Mouse (Mus musculus): ENCODE results near the gene Slc25a22.

Gene Slc25a22

DNA sequence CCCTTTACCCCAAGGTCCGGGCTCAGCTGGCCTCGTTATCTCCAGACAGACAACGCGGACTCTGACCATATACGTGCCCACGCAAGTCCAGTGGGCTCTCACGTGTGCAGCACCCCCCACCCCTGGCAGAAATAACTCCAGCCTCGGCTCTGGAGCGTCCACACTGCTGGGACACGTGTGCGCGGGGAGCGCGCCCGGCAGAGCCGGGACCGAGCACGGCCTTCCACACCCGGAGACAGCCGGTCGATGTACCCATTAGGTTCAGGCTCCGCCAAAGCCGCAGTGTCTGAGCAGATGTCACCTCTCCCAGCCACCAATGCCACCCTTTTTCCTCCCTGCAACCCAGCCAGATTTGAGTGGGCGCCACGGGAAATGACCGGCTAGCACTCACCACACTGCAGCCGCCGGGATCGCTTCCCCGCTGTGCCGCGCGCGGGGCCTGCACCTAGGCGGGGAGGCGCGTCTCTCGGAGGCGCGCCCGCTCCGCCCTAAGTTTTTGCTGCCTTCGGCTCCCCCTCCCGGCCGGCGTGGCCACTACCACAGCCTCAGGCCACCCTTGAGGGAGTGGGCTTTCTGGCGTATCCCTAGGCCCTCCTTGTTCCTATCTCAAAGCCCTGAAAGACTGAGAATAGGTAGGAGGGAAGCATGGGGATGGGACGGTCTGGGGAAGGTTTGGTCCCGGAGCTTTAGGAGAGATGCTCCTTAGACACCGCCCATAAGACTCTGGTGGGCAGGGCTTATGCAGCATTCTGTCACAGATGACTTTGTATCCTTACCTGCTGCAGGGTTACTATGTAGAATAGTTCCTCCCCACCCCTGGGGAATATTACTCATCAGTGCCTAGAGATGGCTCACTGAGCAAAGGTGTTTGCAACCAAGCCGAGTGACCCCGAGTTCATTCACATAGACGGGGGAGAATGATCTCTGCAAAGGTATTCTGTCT is at the start of gene Slc25a22:
Slc25a22 (minus strand) TSS at position 715 of the 943 bp plus-strand sequence.
- DNase-seq (ENCODE audit: extremely low spot score, low read depth, low spot score) = no peak

DNA sequence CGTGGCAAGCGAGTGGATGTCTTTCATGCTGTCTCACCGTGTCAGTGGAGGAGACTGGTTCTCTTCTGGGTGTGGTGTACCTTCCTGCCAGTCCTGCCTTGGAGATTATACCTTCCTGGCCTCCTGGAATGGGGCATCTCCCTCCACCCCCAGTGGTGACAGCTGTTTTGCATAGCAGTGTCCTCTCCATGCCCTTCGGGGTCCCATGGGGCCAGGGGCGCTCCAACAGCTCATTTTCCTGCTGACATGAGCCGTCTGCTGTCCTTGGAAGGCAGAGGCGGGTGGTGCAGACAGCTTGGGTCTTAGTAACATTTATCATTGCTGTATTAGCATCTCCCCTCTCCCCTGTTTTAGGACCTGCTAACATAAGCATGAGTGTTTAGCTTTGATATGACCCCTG is 49.4 kb upstream of the Slc25a22 start:
- no peak for DNase-seq (ENCODE audit: extremely low spot score, low read depth, low spot score)

DNA sequence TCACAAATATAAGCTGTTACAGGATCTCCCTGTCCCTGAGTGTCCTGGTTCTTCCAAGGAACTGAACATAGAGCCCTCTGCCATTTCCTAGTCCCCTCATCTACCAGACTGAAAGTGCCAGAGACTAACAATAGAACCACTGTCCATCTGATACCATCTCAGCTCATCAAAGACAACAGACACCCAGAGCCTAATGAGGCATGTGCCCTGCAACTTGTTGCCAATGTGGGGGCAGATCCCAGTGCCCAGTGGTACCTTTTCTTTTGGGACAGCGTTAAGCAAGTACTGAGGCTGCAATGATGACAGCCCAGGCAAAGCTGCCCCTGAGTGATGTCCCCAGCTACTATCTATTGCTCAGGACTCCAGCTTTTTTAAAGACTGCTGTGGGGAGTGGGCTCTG is 48.5 kb upstream of the Slc25a22 start:
- DNase-seq (ENCODE audit: extremely low spot score, low read depth, low spot score) = no peak

DNA sequence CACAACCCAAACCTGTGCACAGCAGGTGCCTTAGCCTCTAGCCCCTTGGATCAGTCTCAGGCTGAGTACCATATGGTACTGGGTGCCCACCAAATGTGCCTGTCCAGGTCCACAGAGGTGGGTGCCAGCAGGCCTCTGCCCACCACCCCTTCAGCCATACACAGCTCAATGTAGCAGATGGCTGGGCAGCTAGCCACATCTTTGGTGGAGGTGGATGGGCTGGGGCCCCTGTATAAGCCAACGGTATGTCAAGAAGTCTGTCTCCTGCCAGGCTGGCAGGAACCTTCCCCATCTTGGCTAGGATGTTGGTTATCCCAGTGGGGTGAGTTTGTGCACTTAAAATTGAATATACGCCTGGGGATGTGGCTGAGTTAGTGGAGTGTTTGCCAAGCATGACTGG is 47.9 kb upstream of the Slc25a22 start:
- DNase-seq (ENCODE audit: extremely low spot score, low read depth, low spot score) = no peak

DNA sequence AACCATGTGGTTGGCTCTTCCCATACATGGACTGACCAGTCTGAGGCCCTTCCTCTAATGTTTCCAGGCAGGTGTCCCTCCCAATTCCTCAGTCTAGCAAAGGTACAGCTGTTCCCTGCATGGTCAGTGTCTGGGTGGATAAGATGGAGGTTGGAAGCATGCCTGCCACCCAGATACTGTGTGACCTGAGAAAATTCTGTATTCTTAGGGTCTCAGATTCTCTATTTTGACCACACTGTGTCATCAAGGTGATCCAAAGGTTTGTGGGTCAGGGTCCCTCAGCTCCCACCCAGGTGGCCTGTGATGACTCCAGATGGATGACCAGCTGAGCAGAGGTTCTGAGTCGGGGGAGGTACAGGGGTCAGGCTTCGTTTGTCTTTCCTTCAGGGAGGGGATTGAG is 47.5 kb upstream of the Slc25a22 start:
- no peak for DNase-seq (ENCODE audit: extremely low spot score, low read depth, low spot score)

DNA sequence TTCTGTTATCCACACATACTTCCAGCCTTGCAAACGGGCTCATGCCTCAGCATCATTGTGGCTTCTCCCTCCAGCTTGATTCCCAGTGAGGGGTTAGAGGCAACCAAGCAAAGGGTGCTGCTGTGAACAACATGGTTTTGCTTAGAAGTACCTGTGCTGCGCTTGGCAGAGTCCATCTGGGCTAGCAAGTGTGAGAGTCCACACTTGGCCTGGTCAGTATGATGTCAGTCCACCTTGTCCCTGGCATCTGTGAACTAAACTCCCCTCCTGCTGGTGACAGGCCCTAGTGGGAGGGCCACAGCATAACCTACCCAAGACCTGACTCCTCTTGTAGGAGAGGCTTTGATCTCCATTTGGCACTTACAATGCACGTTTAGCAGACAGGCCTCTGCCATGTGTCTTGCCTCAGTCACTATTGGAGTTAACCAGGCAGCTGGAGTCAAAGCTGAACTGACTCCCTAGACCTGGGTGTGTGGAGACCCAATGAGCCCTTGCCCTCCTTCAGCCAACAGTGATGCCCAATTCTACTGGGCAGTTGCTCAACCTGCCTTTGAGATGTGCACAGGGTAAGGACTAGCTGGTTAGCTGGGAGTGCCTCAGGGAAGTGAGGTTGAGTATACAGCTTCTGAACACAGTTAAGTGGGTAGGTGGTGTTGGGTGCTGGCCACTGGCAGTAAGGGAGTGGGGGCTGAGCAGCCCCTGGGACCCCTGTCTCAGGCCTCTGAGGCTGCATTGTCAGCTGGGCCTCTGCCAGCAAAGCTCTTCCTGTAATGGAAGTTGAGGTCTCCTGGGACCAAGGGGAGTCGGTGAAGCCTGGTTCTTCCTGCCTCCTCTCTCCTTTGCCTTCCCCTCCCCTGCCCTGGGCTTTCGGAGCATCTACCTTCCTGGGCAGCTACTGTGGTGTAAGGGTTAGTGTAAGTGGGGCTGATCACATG is 46.8 kb upstream of the Slc25a22 start:
- no peak for DNase-seq (ENCODE audit: extremely low spot score, low read depth, low spot score)

DNA sequence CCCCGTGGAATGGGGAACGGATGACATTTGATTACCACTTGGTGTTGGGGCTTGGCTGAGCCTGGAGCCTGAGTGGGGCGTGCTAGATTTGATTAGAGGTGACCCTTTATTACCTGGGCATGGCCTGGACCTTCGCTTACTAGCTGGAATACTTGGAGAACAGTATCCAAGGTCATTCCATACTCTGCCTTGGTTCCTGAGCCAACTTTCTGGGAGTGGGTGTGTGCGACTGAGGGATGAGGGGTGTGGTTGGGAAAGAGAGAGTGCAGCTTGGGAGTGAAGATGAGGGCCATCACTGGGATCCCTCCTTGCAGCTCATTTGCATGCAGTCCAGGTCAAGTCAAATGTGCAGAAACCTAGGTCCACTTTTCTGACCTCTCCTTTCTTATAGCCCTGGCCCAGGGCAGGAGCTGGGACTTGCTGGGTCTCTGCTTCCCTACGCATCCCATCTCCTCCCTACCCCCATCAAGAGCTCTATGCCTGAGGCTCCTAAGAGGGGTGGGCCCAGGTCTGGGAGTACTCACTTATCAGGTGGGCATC is 45.5 kb upstream of the Slc25a22 start:
- no peak for DNase-seq (ENCODE audit: extremely low spot score, low read depth, low spot score)

DNA sequence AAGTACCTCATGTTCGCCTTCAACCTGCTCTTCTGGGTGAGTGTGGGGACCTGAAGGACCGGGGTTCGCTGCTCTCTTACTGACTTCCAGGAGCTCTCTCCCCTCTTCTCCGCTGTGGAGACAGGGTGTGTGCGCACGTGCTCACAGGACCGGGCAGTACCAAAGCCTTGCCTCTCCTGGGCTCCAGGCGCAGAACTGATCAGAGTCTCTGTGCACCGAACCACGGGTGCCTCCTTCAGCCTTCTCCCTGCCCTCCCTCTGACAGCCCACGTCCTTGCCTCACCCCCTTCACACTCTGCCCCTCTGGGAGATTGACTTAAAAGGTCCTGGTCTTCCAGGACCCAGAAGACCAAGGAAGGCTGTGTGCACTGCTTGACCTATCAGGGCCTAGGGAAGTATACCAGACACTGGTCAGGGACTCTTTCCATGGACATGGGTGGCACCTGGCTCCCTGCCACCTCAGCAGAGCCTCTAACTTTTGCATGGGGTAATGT is 44.9 kb upstream of the Slc25a22 start:
- DNase-seq (ENCODE audit: extremely low spot score, low read depth, low spot score) = no peak

DNA sequence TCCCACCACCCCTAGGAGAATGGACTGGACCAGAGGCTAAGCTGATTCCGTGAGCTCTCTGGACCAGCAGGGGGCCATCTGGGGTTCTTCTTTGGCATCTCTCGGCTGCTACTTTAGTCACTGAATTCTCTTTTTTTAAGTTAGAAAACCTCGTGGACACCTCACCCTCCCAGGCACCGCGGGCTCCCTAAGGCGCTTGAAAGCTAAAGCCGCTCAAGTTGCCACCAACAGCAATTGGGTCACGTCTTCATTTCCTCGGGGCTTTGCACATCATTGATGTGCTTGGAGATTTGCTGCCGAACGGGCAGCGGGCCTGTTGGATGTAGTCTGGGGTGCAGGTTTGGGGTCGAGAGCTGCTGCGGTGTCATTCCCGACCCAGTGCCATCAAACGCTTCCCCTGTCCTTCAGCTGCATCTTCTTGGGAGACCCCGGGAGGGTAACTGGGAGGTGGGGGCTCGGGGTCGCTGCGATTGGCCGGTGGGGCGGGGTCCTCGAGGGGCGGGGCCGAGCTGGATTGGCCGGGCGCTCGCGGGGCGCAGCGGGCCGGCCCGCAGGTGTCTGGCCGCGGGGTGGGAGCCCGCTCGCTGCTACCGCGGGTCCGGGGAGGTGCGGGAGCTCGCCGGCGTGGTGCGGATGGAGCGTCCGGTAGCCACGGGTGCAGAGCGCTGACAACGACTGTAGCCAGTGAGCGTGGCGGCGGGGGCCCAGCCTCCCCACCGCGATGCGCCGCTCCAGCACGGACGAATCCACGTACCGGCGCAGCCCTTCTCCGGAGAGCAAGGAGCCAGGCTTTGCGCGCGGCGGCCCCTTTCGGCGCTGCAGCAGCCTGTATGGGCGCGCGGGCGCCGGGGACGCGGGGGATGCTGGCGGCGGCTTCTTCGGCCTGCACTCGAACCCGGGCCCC is 44.1 kb upstream of the Slc25a22 start:
- DNase-seq (ENCODE audit: extremely low spot score, low read depth, low spot score) = no peak

DNA sequence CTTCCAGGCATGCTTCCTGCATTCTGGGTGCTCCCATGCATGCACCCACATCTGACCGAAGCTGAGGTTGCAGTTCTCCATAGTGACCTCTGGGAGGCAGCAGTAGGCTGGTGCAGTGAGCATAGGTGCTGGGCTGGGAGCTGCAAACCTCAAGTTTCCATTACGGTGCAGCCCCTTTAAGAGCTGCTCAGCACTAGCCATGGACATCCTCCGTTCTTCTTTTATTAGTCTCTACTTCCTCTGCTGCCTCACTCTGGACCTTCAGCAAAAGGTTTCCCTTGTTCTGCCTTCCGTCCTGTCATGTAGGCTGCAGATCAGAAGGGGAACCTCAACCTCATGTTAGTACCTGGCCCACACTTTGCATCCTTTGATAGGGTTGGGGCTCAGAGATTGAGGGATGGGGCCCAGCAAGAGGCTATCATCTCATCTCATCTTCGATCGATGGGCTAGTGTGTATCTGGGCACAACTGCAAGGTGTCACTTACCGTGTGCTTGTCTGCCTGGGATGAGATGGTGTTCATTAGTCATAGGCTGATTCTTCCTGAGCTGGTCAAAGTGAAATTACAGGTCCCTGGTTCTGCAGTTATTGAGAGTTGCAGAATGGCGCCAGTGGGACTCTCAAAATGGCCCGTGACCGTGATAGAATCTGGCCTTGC is 43.3 kb upstream of the Slc25a22 start:
- no peak for DNase-seq (ENCODE audit: extremely low spot score, low read depth, low spot score)

DNA sequence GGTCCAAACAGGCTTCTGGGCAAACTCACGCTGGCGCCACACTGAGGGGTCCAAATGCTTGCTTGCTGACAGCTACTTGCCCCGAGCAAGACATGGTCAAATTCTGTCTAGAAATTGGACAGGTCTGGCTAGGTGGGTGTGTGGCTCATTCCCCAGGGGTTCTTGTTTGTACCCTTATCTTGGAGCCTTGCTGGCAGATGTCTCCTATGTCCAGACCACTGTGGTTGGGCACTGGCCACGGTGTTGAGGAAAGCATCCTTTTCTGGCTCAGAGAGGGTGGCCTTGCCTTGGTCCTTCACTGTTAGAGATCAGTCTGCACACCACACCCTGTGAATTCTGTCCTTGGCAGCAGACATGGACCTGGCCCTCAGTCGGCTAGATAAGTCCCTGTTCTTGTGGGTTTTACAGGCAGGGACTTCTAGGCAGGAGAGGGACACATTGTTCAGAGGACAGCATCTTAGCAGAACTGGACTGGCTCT is 40.6 kb upstream of the Slc25a22 start:
- no peak for DNase-seq (ENCODE audit: extremely low spot score, low read depth, low spot score)

DNA sequence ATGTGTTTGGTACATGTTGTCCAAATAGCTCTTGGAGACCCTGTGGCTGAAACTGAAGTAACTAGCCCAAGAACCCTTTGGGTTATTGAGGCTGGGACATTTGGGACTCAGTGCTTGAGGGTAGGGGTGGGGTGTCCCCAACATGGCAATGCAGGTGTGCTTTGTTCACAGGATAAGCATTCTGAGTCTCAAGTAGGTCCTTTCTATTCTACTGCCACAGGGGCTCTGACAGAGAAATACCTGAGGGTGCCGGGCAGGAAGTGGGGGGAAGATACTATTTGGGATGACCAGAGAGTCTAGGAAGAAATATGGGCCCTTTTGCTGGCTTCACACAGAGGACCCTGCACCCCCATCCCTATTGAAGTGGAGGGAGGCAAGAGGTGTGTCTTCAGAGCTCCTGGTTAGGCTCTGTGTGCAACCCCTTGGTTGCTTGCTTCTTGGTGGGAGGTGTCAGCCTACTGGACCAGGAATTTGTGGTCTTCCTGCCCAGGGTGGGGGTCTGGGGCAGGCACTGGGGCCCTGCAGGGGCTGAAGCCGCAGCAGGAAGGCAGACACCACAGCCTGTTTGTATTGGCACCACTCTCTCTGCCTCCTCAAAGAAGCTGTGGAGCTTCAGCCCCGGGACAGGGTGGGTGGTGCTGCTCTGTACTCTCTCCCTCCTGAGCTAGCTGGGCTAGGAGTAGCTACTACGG is 40.0 kb upstream of the Slc25a22 start:
- no peak for DNase-seq (ENCODE audit: extremely low spot score, low read depth, low spot score)

DNA sequence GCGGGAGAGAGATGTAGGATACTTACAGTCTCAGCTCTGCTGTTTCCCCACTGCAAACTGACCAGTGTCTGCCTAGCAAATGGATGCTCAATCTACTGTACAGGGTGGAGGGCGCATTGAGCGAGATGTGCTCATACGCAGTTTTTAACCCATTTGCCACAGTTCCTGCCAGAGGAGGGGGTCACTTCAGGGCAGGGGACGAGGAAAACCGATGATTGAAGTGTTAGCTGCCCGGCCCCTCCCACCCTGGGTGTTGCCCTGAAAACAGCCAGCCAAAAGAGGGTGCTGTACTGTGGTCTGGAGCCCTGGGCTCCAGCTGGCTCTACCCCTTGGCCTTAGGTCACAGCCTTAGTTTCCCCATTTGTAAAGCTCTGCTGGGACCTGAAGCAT is 39.3 kb upstream of the Slc25a22 start:
- DNase-seq (ENCODE audit: extremely low spot score, low read depth, low spot score) = no peak

DNA sequence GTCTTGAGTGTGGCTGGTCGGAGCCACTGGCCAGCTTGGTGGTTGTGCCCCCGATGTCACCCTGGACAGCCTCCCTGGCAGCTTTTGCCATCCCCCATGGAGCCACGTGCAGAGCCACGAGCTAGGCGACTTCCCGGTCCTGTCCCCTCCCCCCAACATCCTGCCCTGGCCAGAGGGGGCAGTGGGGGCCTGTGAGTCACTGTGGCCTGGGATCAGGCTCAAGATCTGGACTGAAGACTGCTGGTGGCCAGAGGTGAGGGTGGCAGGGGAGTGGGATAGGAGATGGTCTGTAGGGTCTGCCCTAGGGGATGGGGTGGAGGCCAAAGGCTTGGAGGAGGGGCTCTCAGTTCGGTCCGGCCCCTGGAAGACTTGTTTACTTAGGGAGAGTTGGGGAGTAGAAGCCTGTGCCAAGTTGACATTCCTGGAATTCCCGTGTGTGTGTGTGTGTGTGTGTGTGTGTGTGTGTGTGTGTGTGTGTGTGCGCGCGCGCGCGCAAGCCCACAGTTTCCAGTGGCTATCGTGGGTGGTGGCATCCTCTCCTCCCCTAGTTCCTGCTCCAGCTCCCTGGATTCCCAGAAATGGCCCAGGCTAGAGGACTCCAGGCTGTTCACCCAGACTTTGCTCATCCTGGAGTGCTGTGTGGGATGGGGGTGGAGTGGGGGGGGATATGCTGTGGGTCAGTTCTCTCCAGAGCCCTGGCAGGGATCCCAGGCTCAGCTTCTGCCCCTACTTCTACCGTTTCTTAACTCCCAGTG is 38.7 kb upstream of the Slc25a22 start:
- no peak for DNase-seq (ENCODE audit: extremely low spot score, low read depth, low spot score)

DNA sequence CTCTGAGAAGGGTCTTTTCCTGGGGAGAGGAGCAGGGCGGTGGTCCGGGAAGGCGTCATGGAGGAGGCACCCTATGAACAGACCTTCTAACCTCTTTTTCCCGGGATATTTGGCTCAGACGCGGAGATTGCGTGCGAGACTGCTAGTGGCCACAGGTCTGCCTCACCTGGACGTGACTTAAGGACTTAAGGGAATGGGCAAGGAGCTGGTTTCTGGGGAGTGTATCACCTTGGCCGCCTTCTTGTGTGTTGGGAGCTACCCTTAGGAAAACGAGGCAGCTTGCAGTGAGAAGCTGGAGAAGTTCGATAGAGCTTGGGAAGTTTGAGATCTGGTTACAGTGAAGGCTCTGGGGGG is 38.1 kb upstream of the Slc25a22 start:
- DNase-seq (ENCODE audit: extremely low spot score, low read depth, low spot score) = no peak

DNA sequence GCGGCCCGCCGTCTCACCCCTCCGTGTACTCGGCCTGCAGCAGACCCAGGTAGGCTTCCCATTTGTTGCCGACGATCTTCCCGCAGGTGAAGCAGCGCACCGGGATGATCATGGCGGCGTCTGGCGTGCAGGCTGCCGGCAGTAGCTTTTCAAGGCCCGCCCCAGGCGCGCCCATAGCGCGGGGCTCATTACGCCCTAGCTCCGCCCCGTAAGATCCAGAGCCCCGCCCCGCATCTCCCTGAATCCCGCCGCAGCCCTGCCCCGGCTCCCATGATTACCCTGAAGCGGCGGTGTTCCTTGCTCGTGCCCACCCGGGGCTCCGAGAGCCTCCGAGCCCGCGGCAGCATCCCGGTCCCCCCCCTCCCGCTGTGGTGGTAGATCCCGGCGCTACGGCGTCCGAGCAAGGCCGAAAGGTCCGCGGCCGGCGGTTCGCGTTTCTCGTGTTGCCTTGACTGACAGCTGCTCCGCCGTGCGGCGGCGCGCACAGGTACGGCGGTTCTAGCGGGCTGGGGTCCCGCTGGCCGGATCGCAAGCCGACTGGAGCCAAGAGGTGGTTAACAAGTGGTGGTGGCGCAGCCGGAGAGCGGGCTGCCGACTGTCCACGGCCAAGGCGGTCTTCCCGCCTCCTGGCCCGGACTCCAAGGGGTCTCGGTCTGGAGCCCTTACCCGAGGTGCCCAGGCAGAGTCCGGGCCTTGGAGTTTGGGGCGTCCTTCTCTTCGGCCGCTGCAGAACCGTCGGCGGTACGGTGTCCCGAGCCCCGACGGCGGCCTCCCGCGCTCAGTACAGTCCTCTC is 37.5 kb upstream of the Slc25a22 start, which contains the start of the genes Polr2l and Tspan4:
Polr2l (minus strand) TSS at position 122 of the 794 bp plus-strand sequence.
Tspan4 (plus strand) TSS at position 230 of the 794 bp plus-strand sequence.
- no peak for DNase-seq (ENCODE audit: extremely low spot score, low read depth, low spot score)

DNA sequence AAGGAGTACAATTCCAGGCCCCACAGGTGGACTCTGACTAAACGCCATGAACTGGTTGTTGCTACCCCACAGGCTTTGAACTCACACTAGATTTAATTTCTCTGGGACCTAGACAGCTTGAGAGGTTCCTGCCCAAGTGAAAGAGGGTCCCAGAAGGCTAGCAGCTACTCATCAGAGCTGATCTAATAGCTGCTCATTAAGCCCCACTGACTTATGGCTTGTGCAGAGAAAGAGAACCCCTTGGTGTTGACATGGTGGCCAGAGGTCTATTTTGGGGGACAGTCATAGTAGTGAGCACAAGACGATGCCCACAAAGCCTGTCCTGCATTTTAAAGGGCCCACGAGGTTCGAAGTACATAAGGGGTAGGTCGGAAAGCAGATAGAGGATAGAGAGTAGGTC is 36.5 kb upstream of the Slc25a22 start:
- no peak for DNase-seq (ENCODE audit: extremely low spot score, low read depth, low spot score)

Data from hindlimb bud, embryonic 11.5 days (tissue).